In genomic region chr4:141072502-141072901, GRCm38 (mm10) we compare ENCODE assay signal across 24 mouse cellular contexts. TPM values are rescaled to one million over a fixed set of nuclear protein-coding genes. Genes with fewer than 3 reads are reported as not detected.
DNase-seq lines count a peak whose midpoint lies in the region; ATAC-seq and TF ChIP-seq lines count a peak whose summit lies in the region.
"Had no signal": no experiment of that assay in that cellular context is flagged by ENCODE, and none has a peak within 500 bp of the region (broad histone marks: within the 10 kb centered on the region; RNA-seq: fewer than 3 reads in every experiment).

No protein-coding gene starts in this region.

- no peak for TF ChIP-seq CTCF in cerebellum, adult 2 months (IDR thresholded peaks at IDR 0.05; ENCODE audit: borderline replicate concordance, insufficient read depth, low read depth, low read length)

- H3K9me3 ChIP-seq in liver, embryonic 12.5 days (replicated peaks) = no peaks in the 10 kb centered on the region
- H3K9me3 ChIP-seq: embryonic facial prominence, embryonic 13.5 days; embryonic facial prominence, embryonic 15.5 days; forebrain, embryonic 10.5 days; forebrain, embryonic 12.5 days had no signal

- H3K36me3 ChIP-seq in liver, embryonic 12.5 days = peaks cover 90% of the 10 kb centered on the region

- H3K27me3 ChIP-seq in cerebellum, adult 2 months (ENCODE audit: control insufficient read depth, insufficient read depth, low read length) = no peaks in the 10 kb centered on the region
- H3K27me3 ChIP-seq in liver, embryonic 12.5 days (replicated peaks) = no peaks in the 10 kb centered on the region
- H3K27me3 ChIP-seq: embryonic facial prominence, embryonic 13.5 days; embryonic facial prominence, embryonic 15.5 days; forebrain, embryonic 12.5 days had no signal

- H3K4me2 ChIP-seq in liver, embryonic 12.5 days = no peak overlapping the region
- H3K4me2 ChIP-seq: embryonic facial prominence, embryonic 13.5 days; embryonic facial prominence, embryonic 15.5 days; forebrain, embryonic 12.5 days had no signal

- H3K4me1 ChIP-seq in cerebellum, adult 2 months (ENCODE audit: control insufficient read depth, insufficient read depth, low read length) = peaks cover 22% of the 10 kb centered on the region
- peaks cover 86% of the 10 kb centered on the region for H3K4me1 ChIP-seq in liver, embryonic 12.5 days

- peak; percentile 22 for DNase-seq in cerebellum, adult 11-12 months
- no peak for DNase-seq in cerebellum, adult 2 months
- peak; percentile 21 for DNase-seq in cerebellum, adult 9-11 months
- DNase-seq in cerebellum, adult 18-20 months = no peak
- DNase-seq in liver = no peak
- no peak for DNase-seq in right cerebral cortex, postnatal 36 days (ENCODE audit: low spot score in 2 of 2)
- DNase-seq: adrenal gland, adult 2 months; adrenal gland, postnatal 10 days; adrenal gland, postnatal 25 days; B cell, adult 2 months; cerebellum, adult 11 months; cerebellum, postnatal 10 days; cerebellum, postnatal 36 days; embryo, embryonic 11 days had no signal

- WGBS in cerebellum, adult 2 months = 93% methylated on average over 11 of the region's 11 CpGs
- 83% methylated on average over 11 of the region's 11 CpGs for WGBS in liver, embryonic 12.5 days (ENCODE audit: insufficient replicate concordance)

- no peak overlapping the region for H3K9ac ChIP-seq in liver, embryonic 12.5 days
- H3K9ac ChIP-seq: embryonic facial prominence, embryonic 13.5 days; embryonic facial prominence, embryonic 15.5 days; forebrain, embryonic 12.5 days had no signal

- H3K4me3 ChIP-seq in cerebellum, adult 2 months (replicated peaks; ENCODE audit: insufficient read depth, low read depth, low read length) = no peak overlapping the region
- H3K4me3 ChIP-seq in liver, embryonic 12.5 days = no peak overlapping the region
- H3K4me3 ChIP-seq: embryonic facial prominence, embryonic 13.5 days; embryonic facial prominence, embryonic 15.5 days; erythroblast, embryonic 14.5 days; forebrain, embryonic 10.5 days; forebrain, embryonic 12.5 days had no signal

- no peak for TF ChIP-seq POLR2A in cerebellum, adult 2 months (IDR thresholded peaks at IDR 0.05; ENCODE audit: borderline replicate concordance, insufficient read depth, low read length)

- no peak overlapping the region for H3K27ac ChIP-seq in cerebellum, adult 2 months (ENCODE audit: insufficient read depth, low read length)
- H3K27ac ChIP-seq in liver, embryonic 12.5 days = peak overlapping the region; percentile 10; the same call in 1 of the 2 replicates
- H3K27ac ChIP-seq: embryonic facial prominence, embryonic 13.5 days; embryonic facial prominence, embryonic 15.5 days; forebrain, embryonic 10.5 days; forebrain, embryonic 12.5 days had no signal

- ATAC-seq in liver, embryonic 12.5 days = no peak
- ATAC-seq: forebrain, embryonic 14.5 days; forebrain, embryonic 16.5 days had no signal

RNA-seq across cellular contexts. Expression of gene Necap2, which starts 5.7 kb away (rescaled TPM):
- polyA plus RNA-seq in cerebellum, adult 2 months (2012; rRNA removed) = 66.3 and 68.7 TPM in 2 replicates
- 136 and 143 TPM in 2 replicates for polyA plus RNA-seq in liver, embryonic 12.5 days (2016; fragmentation: Nextera tagmentation; extraction: Ambion mirVana)

RNA-seq across cellular contexts. Expression of gene Crocc, which starts 12.2 kb away (rescaled TPM):
- polyA plus RNA-seq in cerebellum, adult 2 months (2012; rRNA removed) = 39.4 and 41.3 TPM in 2 replicates
- polyA plus RNA-seq in liver, embryonic 12.5 days (2016; fragmentation: Nextera tagmentation; extraction: Ambion mirVana) = 1.8 and 2.0 TPM in 2 replicates

RNA-seq across cellular contexts. Expression of gene Spata21, which starts 15.6 kb away (rescaled TPM):
- 0.21 and 0.48 TPM in 2 replicates for polyA plus RNA-seq in cerebellum, adult 2 months (2012; rRNA removed)
- 0.05 TPM in 1 of 2 replicates, not detected in the other for polyA plus RNA-seq in liver, embryonic 12.5 days (2016; fragmentation: Nextera tagmentation; extraction: Ambion mirVana)
- polyA plus RNA-seq: adrenal gland, adult 2 months; brain, embryonic 14.5 days; embryonic facial prominence, embryonic 11.5 days; erythroblast, embryonic 14.5 days had no signal

Comparison
In these comparisons a context has a peak if more than half of its experiments do, and no peak if none do; other contexts are left out.
1. DNase-seq: peak in cerebellum, adult 11-12 months (single experiment) and cerebellum, adult 9-11 months (single experiment); none in cerebellum, adult 2 months (0 of 2), cerebellum, adult 18-20 months (0 of 2), liver (single experiment) and right cerebral cortex, postnatal 36 days (0 of 2).
2. RNA of gene Crocc, which starts 12.2 kb away (polyA plus RNA-seq): 39.4 to 41.3 TPM in cerebellum, adult 2 months; 1.8 to 2.0 TPM in liver, embryonic 12.5 days; every median in the first group is over 10 times any median in the second.